Mouse (Mus musculus): ENCODE results near the gene Socs3.

Socs3 gene

GRCm38 (mm10) chr11:117969945-117970872 lies at the start of gene Socs3:
Gene Socs3, minus strand, starts transcription at chr11:117970047.
- CTCF ChIA-PET: interaction anchor here (0.6 to 1.7 kb wide), 6 partner anchors 12 to 63 kb away, joined by 3 to 8 read pairs (median 4); partner anchors contain the start of gene Pgs1

DNA sequence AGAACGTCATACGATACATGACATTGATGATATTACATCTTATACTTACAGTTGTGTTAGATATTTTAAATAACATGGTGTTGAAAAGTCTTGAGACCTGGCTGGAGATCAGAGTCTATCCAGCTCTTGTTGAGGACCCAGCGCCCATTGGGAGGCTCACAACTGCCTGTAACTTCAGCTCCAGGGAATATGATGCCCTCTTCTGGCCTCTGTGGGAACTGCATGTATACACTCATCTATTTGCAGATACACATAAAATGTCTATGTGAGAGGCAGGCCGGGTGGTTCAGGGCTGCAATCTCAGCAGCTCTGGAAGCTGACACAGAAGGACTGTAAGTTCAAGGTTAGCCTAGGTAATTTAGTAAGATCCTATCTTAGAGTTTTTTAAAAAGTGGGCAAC lies 48.5 kb upstream of the Socs3 start:
- CTCF ChIA-PET: interaction anchor here (0.6 to 0.7 kb wide), 2 partner anchors 147 to 148 kb away, joined by 3 to 7 read pairs; no protein-coding TSS in a partner anchor

DNA sequence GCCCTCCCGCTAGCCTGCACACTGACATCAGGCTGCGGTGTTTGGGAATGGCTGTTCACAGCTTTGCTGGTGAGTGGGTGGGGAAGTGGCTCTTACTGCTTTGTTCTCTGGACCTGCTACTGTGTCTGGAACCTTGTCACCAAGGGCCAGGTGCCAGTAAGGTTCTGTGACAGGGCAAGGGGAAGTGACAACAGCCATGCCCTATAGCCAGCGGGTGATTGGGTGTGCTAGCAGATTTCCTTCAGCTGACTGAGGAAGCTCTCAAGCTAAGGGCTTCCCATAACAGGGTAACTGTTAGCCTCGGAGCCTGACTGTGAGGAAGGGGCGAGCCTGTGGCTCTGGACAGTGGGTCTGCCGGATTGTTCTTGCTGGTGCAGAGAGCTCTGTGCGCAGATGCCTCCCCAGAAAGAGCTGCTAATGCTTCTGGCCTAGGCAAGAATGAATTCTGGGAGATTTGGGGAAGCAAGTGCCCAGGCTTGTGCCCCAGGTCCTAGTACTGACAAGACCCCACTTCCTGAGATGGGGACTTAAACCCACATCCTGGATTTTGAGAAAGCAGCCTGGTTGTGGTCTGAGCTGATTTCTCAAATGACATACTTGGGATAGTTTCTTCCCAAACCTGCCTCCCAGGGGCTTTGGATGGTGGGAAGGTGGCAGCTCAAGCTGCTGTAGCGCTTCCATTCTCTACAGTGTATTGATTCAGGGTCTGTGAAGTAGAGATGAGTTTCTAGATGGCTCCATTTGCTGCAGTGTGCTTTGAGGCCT lies 45.7 kb upstream of the Socs3 start:
- CTCF ChIA-PET: interaction anchor here (0.5 to 1.1 kb wide), 2 partner anchors 164 to 210 kb away, joined by 3 to 6 read pairs; no protein-coding TSS in a partner anchor

DNA sequence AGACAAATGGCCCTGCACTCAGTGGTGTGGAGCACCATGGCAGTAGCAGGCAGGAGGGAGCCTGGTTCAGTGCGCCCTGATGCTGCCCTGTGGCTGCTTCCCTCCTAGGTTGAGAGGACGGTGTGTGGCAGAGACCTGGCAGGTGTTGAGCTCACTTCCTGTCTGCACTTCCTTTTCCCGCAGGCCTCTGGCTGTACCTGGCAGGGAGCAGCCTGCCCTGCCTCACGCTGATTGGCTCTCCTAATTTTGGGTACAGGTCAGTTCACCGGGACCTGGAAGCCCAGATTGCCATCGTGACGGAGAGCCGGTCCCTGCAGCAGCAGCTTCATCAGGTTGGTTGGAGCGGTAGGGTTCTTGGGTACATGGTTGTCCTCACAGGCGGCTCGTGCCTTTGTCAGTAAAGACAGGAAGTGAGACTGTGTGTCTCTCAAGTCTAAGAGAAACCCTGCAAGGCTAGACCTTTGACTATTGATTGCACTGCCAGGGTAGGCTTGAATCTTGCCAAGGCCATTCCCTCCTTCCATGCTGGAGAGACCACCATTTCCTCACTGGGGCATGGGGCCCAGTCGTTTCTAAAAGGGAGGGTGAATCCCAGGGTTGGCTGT lies 44.6 kb upstream of the Socs3 start:
- CTCF ChIA-PET: interaction anchor here (0.6 kb wide), 1 partner anchor 100 kb away, joined by 4 read pairs; no protein-coding TSS in a partner anchor

GRCm38 (mm10) chr11:118013339-118013738 lies 43.5 kb upstream of the Socs3 start:
- CTCF ChIA-PET: interaction anchor here (0.5 to 0.7 kb wide), 3 partner anchors 12 to 142 kb away, joined by 3 to 4 read pairs (median 3); no protein-coding TSS in a partner anchor

DNA sequence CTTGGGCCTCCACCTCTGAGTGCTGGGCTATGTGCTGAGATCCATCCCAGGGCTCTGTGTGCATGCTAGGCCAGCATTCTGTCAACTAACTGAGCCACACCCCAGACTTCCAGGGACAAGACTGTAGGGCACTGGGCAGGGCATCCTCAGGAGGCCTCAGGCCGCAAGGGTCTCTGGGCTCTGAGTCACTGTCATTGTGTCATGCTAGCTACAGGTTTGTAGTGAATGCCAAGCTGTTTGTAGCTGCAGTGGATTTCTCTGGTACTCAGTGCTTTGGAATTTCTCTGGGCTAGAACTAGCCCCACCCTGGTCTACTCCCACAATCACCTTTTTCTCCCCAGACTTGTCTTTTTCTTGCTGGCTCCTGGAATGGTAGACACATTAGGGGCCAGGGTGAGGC lies 42.7 kb upstream of the Socs3 start:
- CTCF ChIA-PET: no interaction called here

GRCm38 (mm10) chr11:118009865-118010571 lies 40.2 kb upstream of the Socs3 start:
- CTCF ChIA-PET: no interaction called here

- CTCF ChIA-PET: no interaction called here
Observed at GRCm38 (mm10) chr11:118008843-118009242, 39.0 kb upstream of the Socs3 start.

DNA sequence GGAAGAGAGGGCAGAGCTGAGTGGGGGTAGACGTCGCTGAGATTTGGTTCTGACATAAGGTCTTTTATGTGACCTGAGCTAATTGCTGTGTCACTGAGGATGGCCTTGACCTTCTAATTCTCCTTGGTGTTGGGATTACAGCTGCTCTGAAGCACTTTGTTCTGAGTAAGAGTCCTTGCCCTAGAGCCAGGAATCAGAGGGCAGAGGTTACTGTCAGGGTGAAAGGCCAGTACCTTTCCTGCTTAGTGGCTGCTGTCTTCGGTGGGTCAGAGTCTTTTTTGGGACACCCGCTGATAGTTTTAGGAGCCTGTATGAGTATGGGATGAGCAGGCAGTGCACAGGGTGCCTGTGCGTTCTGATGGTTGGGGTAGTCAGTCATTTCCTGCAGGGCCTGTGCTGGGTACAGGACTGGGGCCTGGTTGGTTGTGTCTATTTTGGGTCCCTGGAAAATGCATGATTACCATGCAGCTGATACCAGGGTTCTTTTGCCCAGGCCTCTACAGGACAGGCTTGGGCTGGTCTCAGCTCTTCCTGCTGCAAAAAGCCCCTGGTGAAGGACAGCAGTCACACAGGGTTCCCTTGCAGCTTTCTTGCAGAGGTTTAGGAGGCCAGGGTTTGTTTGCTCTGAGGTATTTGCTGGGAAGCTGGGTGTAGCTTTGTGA lies 38.4 kb upstream of the Socs3 start:
- CTCF ChIA-PET: interaction anchor here (0.7 kb wide), 1 partner anchor 23 kb away, joined by 3 read pairs; no protein-coding TSS in a partner anchor

DNA sequence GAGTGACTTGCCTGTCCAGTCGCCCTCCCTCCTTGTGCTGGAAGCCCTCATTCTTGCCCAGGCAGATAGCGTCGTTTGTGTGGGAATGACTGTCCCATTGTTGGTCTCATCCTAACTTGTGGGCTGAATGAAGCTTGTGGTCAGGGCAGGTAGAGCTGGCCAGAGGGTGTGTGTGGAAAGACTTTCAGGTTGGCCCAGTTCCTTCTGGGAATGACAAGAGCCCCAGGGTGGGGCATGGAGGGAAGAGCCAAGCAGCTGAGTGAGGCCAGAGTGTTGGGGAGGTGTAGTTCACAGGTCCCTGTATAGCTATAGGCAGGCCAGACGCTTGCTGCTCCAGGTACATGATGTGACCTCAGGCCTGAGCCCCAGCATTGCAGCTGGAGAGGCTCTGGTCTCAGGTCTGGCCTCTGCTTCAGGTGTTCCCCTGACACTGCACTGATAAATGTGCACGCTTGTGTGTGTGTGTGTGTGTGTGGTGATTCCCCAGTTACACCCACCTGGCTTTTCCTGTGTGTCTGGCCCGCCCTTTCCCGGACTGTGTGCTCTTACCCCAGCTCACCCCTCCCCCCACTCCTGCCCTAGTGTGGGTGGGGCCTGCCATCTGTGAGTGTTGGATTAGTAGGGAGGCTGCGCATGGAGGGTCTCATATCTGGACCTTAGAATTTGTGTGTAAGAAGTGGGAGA lies 37.8 kb upstream of the Socs3 start:
- CTCF ChIA-PET: interaction anchor here (0.7 kb wide), 1 partner anchor 24 kb away, joined by 3 read pairs; no protein-coding TSS in a partner anchor

DNA sequence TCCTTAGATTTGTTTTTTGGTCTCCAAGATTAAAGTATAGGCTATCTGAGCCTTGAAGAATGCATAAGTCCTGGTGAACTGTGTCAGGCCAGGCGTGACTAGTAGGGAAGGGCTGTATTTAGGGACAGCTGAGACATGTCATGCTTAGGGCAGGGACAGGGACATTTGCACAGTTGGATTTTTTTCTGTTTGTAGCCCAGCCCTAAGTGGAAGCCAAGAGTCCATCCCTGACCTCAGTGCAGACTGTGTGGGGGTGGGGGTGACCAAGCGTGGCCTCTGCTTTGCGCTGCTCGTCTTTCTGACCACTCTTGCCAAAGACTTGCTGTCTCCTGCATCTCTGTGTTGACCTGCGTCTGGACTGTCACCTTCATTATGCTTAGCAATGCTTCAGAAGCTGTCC lies 34.4 kb upstream of the Socs3 start:
- CTCF ChIA-PET: interaction anchor here (0.6 to 0.7 kb wide), 2 partner anchors 32 to 178 kb away, joined by 3 read pairs; no protein-coding TSS in a partner anchor

- CTCF ChIA-PET: no interaction called here
Observed at GRCm38 (mm10) chr11:118003718-118004117, 33.9 kb upstream of the Socs3 start.

- CTCF ChIA-PET: no interaction called here
Observed at GRCm38 (mm10) chr11:118003176-118003575, 33.3 kb upstream of the Socs3 start.

DNA sequence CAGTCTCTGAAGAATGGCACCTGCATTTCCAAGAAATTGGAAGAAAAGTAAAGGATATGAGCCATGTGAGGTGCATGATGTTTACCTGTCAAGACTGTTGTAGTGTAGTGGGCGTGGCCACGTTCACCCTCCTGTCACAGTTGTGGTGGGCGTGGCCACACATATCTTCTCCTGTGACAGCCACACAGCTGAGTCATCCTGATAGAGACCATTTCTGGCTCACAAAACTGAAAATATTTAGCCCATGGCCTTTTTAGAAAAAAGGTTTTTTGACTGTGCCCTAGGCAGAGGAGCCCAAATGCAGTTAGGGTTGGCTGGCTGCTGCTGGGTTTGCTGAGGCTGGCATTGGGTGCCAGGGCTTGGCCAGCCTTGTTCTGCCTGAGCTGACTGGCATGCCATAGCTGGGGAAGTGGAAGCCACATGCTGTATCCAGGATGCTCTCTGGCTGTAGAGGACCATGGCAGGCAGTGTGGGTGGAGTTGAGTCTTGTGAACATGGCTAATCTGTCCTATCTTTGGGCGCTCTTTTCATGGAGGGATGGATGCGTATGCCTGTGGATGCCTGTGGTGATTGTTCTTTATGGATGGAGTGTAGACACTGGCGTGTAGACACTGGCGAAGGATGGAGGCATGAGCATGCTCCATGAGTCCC lies 30.8 kb upstream of the Socs3 start:
- CTCF ChIA-PET: no interaction called here

DNA sequence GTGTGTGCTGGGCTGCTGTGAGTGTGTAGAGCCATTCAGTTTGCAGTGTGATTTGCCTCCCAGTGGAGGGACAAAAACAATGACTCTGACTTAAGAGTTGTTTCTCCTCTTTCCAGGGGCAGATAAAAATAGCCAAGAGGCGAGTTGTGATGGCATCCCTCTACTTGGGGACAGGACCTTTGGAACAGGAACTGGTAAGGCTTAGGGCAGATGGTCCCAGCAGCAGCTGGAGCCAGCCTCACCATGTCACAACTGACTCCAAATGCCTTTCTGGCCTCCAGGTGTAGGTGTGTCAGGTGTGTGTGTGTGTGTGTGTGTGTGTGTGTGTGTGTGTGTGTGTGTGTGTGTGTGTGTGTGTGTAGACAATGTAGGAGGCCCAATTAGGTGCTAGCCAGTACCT lies 30.2 kb upstream of the Socs3 start:
- CTCF ChIA-PET: no interaction called here

DNA sequence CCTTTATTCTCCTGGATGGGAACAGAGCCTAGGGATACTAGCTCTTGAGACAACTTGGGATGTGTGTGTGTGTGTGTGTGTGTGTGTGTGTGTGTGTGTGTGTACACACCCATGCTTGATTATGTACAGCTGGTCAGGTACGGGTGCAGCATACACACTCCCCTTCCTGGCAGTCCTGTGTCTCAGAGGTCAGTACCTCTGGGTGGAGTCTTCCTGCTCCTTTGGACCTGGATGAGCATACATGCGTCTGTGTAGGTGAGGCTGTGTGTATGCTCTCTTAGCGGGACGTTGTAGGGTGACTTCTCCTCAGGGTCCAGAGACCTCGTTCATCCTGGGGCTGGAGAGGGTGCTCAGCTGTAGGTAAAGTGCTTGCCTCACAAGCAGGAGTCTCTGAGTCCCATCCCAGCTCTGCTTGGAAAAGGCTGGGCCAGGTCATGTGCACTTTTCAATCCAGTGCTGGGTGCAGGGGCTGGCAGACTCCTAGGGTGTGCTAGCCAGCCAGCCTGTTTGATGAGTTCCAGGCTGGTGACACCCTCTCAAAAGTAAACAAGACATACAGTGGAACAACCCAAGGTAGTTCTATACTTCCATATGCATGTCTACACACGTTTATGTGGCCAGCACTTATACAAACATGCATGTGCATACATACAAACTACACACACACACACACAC lies 29.6 kb upstream of the Socs3 start:
- CTCF ChIA-PET: interaction anchor here (0.6 kb wide), 1 partner anchor 1048 kb away, joined by 3 read pairs; no protein-coding TSS in a partner anchor

GRCm38 (mm10) chr11:117998356-117998755 lies 28.5 kb upstream of the Socs3 start:
- CTCF ChIA-PET: no interaction called here

GRCm38 (mm10) chr11:117997085-117997484 lies 27.2 kb upstream of the Socs3 start:
- CTCF ChIA-PET: no interaction called here

DNA sequence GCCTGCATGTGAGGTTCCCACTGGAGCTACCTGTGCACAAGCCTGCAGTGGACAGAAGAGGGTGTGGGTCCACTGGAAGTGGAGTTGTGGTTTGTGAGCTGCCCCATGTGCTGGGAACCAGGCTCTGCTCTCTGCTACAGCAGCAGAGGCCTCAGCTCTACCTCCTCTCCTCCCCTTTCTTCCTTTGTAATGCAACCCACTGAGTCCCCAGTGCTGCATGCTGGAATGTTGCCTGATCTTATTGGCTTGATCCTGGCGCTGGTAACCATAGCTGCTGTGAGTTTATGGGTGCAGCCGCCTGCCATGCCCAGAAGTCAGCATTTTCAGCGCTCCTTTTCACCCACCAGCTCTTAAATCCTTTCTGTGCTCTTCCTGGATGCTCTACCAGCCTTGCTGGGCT lies 26.2 kb upstream of the Socs3 start:
- CTCF ChIA-PET: interaction anchor here (0.6 kb wide), 1 partner anchor 23 kb away, joined by 3 read pairs; no protein-coding TSS in a partner anchor

Measured in spleen, embryonic (tissue).